Mouse (Mus musculus) midbrain, postnatal 0 days (tissue): ENCODE measurements around the gene Dcaf8. TPM values are rescaled to one million over a fixed set of nuclear protein-coding genes. Genes with fewer than 3 reads are reported as not detected.

Source experiments
- ATAC-seq: fragments of 200-750 bp; cut with Nextera tagmentation; 2 replicates; pipeline ENCODE4 v1.8.0; 2017; ENCODE audit warnings: moderate number of reproducible peaks, mild to moderate bottlenecking, moderate TSS enrichment, moderate library complexity; ENCODE audit not compliant: low FRiP score
- DNase-seq: peaks from one replicate; pipeline ENCODE4 v3.0.0-alpha.2; 2015; ENCODE audit warnings: low spot score
- H3K27ac ChIP-seq: fragments of 300-500 bp; sonication (generic); 2 replicates; pipeline ENCODE4 v1.5.1; 2014; ENCODE audit warnings: low read depth, mild to moderate bottlenecking, low read length, mixed read lengths
- H3K27me3 ChIP-seq: fragments of 300-500 bp; sonication (generic); 2 replicates; pipeline ENCODE4 v1.6.1; 2014; ENCODE audit warnings: low read length, control low read depth, mixed read lengths; ENCODE audit not compliant: insufficient read depth
- H3K36me3 ChIP-seq: fragments of 300-500 bp; sonication (generic); 2 replicates; pipeline ENCODE4 v1.6.1; 2014; ENCODE audit warnings: low read length, control low read depth, mixed read lengths; ENCODE audit not compliant: insufficient read depth
- H3K4me1 ChIP-seq: fragments of 300-500 bp; sonication (generic); 2 replicates; pipeline ENCODE4 v1.6.1; 2014; ENCODE audit warnings: mild to moderate bottlenecking, control low read depth, antibody characterized with exemption, low read length, mixed read lengths; ENCODE audit not compliant: insufficient read depth
- H3K4me2 ChIP-seq: fragments of 300-500 bp; sonication (generic); 2 replicates; pipeline ENCODE4 v1.6.1; 2014; ENCODE audit warnings: low read depth, mild to moderate bottlenecking, low read length, mixed read lengths; ENCODE audit not compliant: poor library complexity, severe bottlenecking
- H3K4me3 ChIP-seq: fragments of 300-500 bp; sonication (generic); 2 replicates; pipeline ENCODE4 v1.5.1; 2014; ENCODE audit warnings: low read depth, mild to moderate bottlenecking, low read length, moderate library complexity
- H3K9ac ChIP-seq: fragments of 300-500 bp; sonication (generic); replicated peaks from 2 replicates; pipeline ENCODE4 v1.6.1; 2014; ENCODE audit warnings: mild to moderate bottlenecking, low read length, moderate library complexity, mixed read lengths; ENCODE audit not compliant: poor library complexity, severe bottlenecking
- H3K9me3 ChIP-seq: fragments of 300-500 bp; sonication (generic); 2 replicates; pipeline ENCODE4 v1.6.1; 2016; ENCODE audit warnings: low read length, control low read depth
- CTCF ChIP-seq: IDR thresholded peaks from 2 replicates; pipeline ENCODE4 v1.5.1; 2016; ENCODE audit warnings: antibody characterized with exemption, mild to moderate bottlenecking
- WGBS: fragments of 180-500 bp; shearing (Covaris S2); extraction: QIAGEN DNeasy Blood & Tissue Kit; methylation state at CpG from one replicate; pipeline ENCODE4 v1.1.7; 2014; 5-methylcytosine and 5-hydroxymethylcytosine counted together
- polyA plus RNA-seq: library from polyadenylated mRNA; unstranded; fragments of >200 nt; fragmentation: Nextera tagmentation; extraction: Ambion mirVana; gene quantifications from 2 replicates; pipeline ENCODE4 v1.2.1, GENCODE M21; 2015
- total RNA-seq: library from RNA; depleted of rRNA; stranded (reverse); fragments of >200 nt; gene quantifications from 2 replicates; pipeline ENCODE4 v1.2.3, GENCODE M21; 2014

Gene Dcaf8
- total and polyA plus RNA-seq, 2 experiments from 2014 or later, result 64.6 to 66.8 TPM

GRCm38 (mm10) chr1:172207111-172207584 is 59.3 kb downstream of the Dcaf8 start:
- no peaks in the 10 kb centered on the region for H3K9me3 ChIP-seq
- peak overlapping the region; percentile 96; the same call in 1 of the 2 replicates for H3K9ac ChIP-seq
- TF ChIP-seq CTCF, result no peak
- 5% methylated on average over 7 of the region's 7 CpGs for WGBS
- no peak for DNase-seq
- ATAC-seq, result peak; percentile 1; the same call in 1 of the 2 replicates
- H3K27me3 ChIP-seq, result no peaks in the 10 kb centered on the region
- peak overlapping the region; percentile 78 for H3K4me3 ChIP-seq
- peaks cover 35% of the 10 kb centered on the region for H3K4me1 ChIP-seq
- no peaks in the 10 kb centered on the region for H3K36me3 ChIP-seq
- H3K4me2 ChIP-seq, result peak overlapping the region; percentile 90
- peak overlapping the region; percentile 99 for H3K27ac ChIP-seq

GRCm38 (mm10) chr1:172212776-172213175 is 64.9 kb downstream of the Dcaf8 start:
- Histone ChIP-seq H3K36me3 (no peaks in the 10 kb centered on the region), H3K9ac (no peak overlapping the region), H3K4me3 (no peak overlapping the region), H3K27me3 (no peaks in the 10 kb centered on the region), H3K27ac (no peak overlapping the region), H3K4me1 (peaks cover 8% of the 10 kb centered on the region), H3K4me2 (no peak overlapping the region), H3K9me3 (no peaks in the 10 kb centered on the region)
- ATAC-seq (no peak), DNase-seq (no peak)
- 45% methylated on average over 5 of the region's 5 CpGs for WGBS
- TF ChIP-seq CTCF, result no peak

- Histone ChIP-seq H3K4me2 (no peak overlapping the region), H3K27me3 (no peaks in the 10 kb centered on the region), H3K9ac (no peak overlapping the region), H3K36me3 (no peaks in the 10 kb centered on the region), H3K9me3 (no peaks in the 10 kb centered on the region), H3K27ac (no peak overlapping the region), H3K4me3 (no peak overlapping the region), H3K4me1 (peaks cover 9% of the 10 kb centered on the region)
- no peak for TF ChIP-seq CTCF
- no peak for ATAC-seq
- no peak for DNase-seq
- 33% methylated on average over 4 of the region's 4 CpGs for WGBS
Observed at GRCm38 (mm10) chr1:172213771-172214170, 65.9 kb downstream of the Dcaf8 start.

- H3K36me3 ChIP-seq, result no peaks in the 10 kb centered on the region
- H3K27ac ChIP-seq, result no peak overlapping the region
- ATAC-seq (no peak), DNase-seq (no peak)
- H3K4me2 ChIP-seq, result no peak overlapping the region
- no peak for TF ChIP-seq CTCF
- peaks cover 13% of the 10 kb centered on the region for H3K4me1 ChIP-seq
- no peaks in the 10 kb centered on the region for H3K9me3 ChIP-seq
- 70% methylated on average over 3 of the region's 3 CpGs for WGBS
- H3K27me3 ChIP-seq, result no peaks in the 10 kb centered on the region
- no peak overlapping the region for H3K4me3 ChIP-seq
- no peak overlapping the region for H3K9ac ChIP-seq
Observed at GRCm38 (mm10) chr1:172214748-172215147, 66.9 kb downstream of the Dcaf8 start.

- Histone ChIP-seq H3K4me2 (peak overlapping the region; percentile 40), H3K27ac (peak overlapping the region; percentile 55), H3K9me3 (no peaks in the 10 kb centered on the region), H3K4me3 (peak overlapping the region; percentile 6; the same call in 1 of the 2 replicates), H3K4me1 (peaks cover 15% of the 10 kb centered on the region), H3K36me3 (no peaks in the 10 kb centered on the region), H3K27me3 (no peaks in the 10 kb centered on the region), H3K9ac (no peak overlapping the region)
- WGBS, result 0% methylated on average over 5 of the region's 5 CpGs
- peak; percentile 57 for ATAC-seq
- DNase-seq, result peak; percentile 92
- TF ChIP-seq CTCF, result peak; percentile 96
Observed at GRCm38 (mm10) chr1:172217148-172217547, 69.3 kb downstream of the Dcaf8 start.

GRCm38 (mm10) chr1:172218164-172218910 is 70.5 kb downstream of the Dcaf8 start:
- Histone ChIP-seq H3K27ac (no peak overlapping the region; the same call in 1 of the 2 replicates), H3K27me3 (no peaks in the 10 kb centered on the region), H3K9ac (no peak overlapping the region; the same call in 1 of the 2 replicates), H3K4me1 (peaks cover 15% of the 10 kb centered on the region), H3K36me3 (no peaks in the 10 kb centered on the region), H3K4me2 (no peak overlapping the region), H3K4me3 (no peak overlapping the region), H3K9me3 (no peaks in the 10 kb centered on the region)
- TF ChIP-seq CTCF, result no peak
- DNase-seq (no peak), ATAC-seq (no peak)
- 53% methylated on average over 15 of the region's 15 CpGs for WGBS
